Mouse (Mus musculus): ENCODE results near the gene Nufip1. TPM values are rescaled to one million over a fixed set of nuclear protein-coding genes. Genes with fewer than 3 reads are reported as not detected.

Nufip1 gene
- total and polyA plus RNA-seq, 2 experiments from 2014 or later, result 6.0 to 6.5 TPM

DNA sequence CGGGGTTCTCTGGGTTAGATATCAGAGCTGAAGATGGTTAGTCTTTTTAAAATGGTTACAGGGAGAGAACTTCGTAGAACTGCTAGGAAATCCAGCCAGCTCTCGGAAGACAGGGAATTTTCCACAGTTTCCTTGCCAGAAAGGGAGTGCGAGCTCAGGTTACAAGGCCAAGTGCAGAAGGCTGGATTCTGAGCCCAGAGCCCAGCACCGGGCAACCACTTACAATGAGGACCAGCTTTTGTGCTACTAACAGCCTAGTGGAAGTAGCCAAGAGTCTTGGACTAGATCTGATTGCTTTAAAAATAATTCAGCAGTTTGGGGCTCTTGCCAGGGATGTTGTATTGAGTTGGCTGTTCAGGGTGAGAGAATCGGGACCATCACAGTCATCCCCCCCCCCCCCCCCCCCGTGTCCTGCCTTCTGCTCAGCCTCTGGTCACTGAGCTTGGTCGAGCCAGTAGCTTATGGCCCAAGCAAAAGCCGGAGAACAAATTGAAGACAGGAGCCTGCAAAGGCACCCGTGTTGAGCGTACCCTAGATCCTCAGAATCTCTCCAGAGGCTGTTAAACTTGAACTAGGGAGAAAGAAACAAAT, 59.3 kb downstream of the Nufip1 start:
- H3K9ac ChIP-seq (replicated peaks; ENCODE audit: low read depth, low read length), result no peak overlapping the region
- H3K9me3 ChIP-seq (replicated peaks; ENCODE audit: control insufficient read depth, low read length), result no peaks in the 10 kb centered on the region
- no peak overlapping the region for H3K4me3 ChIP-seq (ENCODE audit: low read depth, low read length)
- no peak overlapping the region for H3K27ac ChIP-seq (ENCODE audit: low read depth)
- DNase-seq (ENCODE audit: low spot score) (no peak), ATAC-seq (ENCODE audit: insufficient read depth, low read depth) (no peak)
- H3K4me1 ChIP-seq (ENCODE audit: control insufficient read depth, insufficient read depth), result no peaks in the 10 kb centered on the region
- 0 out of 2 replicates have a peak, but pooled peaks cover 1% of the 10 kb centered on the region for H3K27me3 ChIP-seq (ENCODE audit: control insufficient read depth, insufficient read depth, low read length)
- no peak overlapping the region for H3K4me2 ChIP-seq (ENCODE audit: low read depth, low read length)
- no peaks in the 10 kb centered on the region for H3K36me3 ChIP-seq (replicated peaks; ENCODE audit: control insufficient read depth, insufficient read depth, low read length)
- TF ChIP-seq EP300 (IDR thresholded peaks at IDR 0.05; ENCODE audit: low read depth) (no peak), CTCF (IDR thresholded peaks at IDR 0.05; ENCODE audit: low read depth) (no peak)
- WGBS, result 59% methylated on average over 11 of the region's 11 CpGs

DNA sequence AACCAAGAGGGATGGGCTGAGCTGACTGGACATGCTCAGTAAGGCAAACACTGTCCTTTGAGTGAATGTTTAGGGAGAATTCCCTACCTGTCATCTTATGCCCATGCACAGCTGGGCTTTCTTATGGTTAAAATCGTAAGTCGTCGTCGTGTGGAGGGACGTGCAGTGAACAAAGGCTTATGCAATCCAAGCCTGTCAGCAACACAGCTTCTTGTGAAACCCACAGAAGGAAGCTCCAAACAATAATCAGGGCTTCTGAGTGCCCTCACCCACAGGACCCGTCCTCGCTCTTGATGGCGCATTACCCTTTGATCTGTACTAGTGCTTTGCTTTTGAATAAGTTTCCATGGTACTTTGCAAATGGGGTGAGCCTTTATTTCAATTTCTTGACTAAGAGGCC, 60.6 kb downstream of the Nufip1 start:
- Histone ChIP-seq H3K27ac (ENCODE audit: low read depth) (no peak overlapping the region), H3K27me3 (ENCODE audit: control insufficient read depth, insufficient read depth, low read length) (no peaks in the 10 kb centered on the region), H3K36me3 (replicated peaks; ENCODE audit: control insufficient read depth, insufficient read depth, low read length) (no peaks in the 10 kb centered on the region), H3K4me1 (ENCODE audit: control insufficient read depth, insufficient read depth) (no peaks in the 10 kb centered on the region), H3K9me3 (replicated peaks; ENCODE audit: control insufficient read depth, low read length) (no peaks in the 10 kb centered on the region), H3K4me3 (ENCODE audit: low read depth, low read length) (no peak overlapping the region), H3K4me2 (ENCODE audit: low read depth, low read length) (no peak overlapping the region), H3K9ac (replicated peaks; ENCODE audit: low read depth, low read length) (no peak overlapping the region)
- 76% methylated on average over 8 of the region's 8 CpGs for WGBS
- TF ChIP-seq CTCF (IDR thresholded peaks at IDR 0.05; ENCODE audit: low read depth), result no peak
- TF ChIP-seq EP300 (IDR thresholded peaks at IDR 0.05; ENCODE audit: low read depth), result no peak
- ATAC-seq (ENCODE audit: insufficient read depth, low read depth) (no peak), DNase-seq (ENCODE audit: low spot score) (no peak)

DNA sequence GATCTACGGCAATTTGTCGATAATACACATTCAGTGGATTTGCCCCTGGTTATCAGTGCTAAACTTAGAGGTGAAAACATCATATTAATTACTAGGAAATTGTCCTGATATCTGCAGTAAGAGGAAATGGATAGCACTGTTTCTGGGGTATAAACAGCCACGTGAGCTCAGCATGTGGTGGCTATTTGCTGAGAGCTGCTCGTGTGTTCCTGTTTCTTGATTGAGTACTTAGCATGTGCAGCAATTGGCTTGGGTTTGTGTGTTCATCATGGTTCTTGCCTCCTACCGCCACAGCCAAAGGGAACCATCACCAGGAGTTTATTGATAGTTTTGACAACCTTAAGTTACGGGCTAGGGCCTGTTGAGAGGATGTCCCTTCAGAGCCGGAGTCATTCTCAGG, 63.6 kb downstream of the Nufip1 start:
- Histone ChIP-seq H3K4me2 (ENCODE audit: low read depth, low read length) (no peak overlapping the region), H3K27ac (ENCODE audit: low read depth) (no peak overlapping the region), H3K36me3 (replicated peaks; ENCODE audit: control insufficient read depth, insufficient read depth, low read length) (no peaks in the 10 kb centered on the region), H3K9me3 (replicated peaks; ENCODE audit: control insufficient read depth, low read length) (no peaks in the 10 kb centered on the region), H3K9ac (replicated peaks; ENCODE audit: low read depth, low read length) (no peak overlapping the region), H3K4me3 (ENCODE audit: low read depth, low read length) (no peak overlapping the region), H3K4me1 (ENCODE audit: control insufficient read depth, insufficient read depth) (no peaks in the 10 kb centered on the region), H3K27me3 (ENCODE audit: control insufficient read depth, insufficient read depth, low read length) (no peaks in the 10 kb centered on the region)
- no peak for TF ChIP-seq EP300 (IDR thresholded peaks at IDR 0.05; ENCODE audit: low read depth)
- TF ChIP-seq CTCF (IDR thresholded peaks at IDR 0.05; ENCODE audit: low read depth), result no peak
- WGBS, result 83% methylated on average over 7 of the region's 7 CpGs
- DNase-seq (ENCODE audit: low spot score) (no peak), ATAC-seq (ENCODE audit: insufficient read depth, low read depth) (no peak)

DNA sequence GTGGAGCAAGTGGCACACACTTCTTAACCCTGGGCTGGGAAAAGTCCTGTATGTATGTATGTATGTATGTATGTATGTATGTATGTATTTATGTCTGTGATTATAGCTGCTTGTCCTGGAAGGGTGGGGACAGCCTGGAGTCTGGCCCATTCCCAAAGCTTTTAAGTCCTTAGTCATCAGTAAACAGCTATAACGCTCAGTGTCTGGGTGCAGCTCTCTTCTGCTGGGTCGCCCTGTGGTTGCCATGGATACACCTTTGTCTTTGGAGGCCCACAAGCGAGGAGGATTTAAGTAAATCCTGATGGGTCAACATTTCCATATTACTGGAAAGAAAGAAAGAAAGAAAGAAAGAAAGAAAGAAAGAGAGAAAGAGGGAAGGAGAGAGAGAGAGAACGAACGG, 65.1 kb downstream of the Nufip1 start:
- 58% methylated on average over 5 of the region's 5 CpGs for WGBS
- H3K4me2 ChIP-seq (ENCODE audit: low read depth, low read length), result no peak overlapping the region

DNA sequence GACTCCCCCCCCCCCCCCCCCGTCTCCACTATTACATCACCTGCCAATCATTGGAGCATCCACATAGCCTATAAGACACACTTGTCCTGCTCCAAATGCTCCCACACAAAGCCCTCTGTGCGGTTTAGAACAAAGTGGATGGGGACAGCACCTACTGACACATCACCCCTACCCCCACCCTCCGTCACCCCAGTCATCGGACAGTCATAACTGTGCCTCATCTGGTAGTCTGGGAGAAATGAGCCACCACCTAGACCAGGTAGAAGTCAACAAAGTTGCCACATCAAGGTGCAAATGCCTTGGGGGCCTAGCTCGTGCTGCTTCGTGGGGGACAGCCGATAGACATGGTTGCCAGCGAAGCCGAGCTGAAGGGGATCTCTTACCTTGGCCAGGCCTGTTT, 66.5 kb downstream of the Nufip1 start:
- H3K36me3 ChIP-seq (replicated peaks; ENCODE audit: control insufficient read depth, insufficient read depth, low read length), result no peaks in the 10 kb centered on the region
- H3K9me3 ChIP-seq (replicated peaks; ENCODE audit: control insufficient read depth, low read length), result no peaks in the 10 kb centered on the region
- H3K27ac ChIP-seq (ENCODE audit: low read depth), result no peak overlapping the region
- ATAC-seq (ENCODE audit: insufficient read depth, low read depth), result no peak
- H3K9ac ChIP-seq (replicated peaks; ENCODE audit: low read depth, low read length), result no peak overlapping the region
- no peak overlapping the region for H3K4me3 ChIP-seq (ENCODE audit: low read depth, low read length)
- WGBS, result 91% methylated on average over 9 of the region's 9 CpGs
- no peaks in the 10 kb centered on the region for H3K27me3 ChIP-seq (ENCODE audit: control insufficient read depth, insufficient read depth, low read length)
- no peak overlapping the region for H3K4me2 ChIP-seq (ENCODE audit: low read depth, low read length)
- TF ChIP-seq CTCF (IDR thresholded peaks at IDR 0.05; ENCODE audit: low read depth) (no peak), EP300 (IDR thresholded peaks at IDR 0.05; ENCODE audit: low read depth) (no peak)
- no peak for DNase-seq (ENCODE audit: low spot score)
- no peaks in the 10 kb centered on the region for H3K4me1 ChIP-seq (ENCODE audit: control insufficient read depth, insufficient read depth)

More for the DNA sequence above, 65.1 kb downstream of the Nufip1 start:
- Histone ChIP-seq H3K27me3 (ENCODE audit: control insufficient read depth, insufficient read depth, low read length) (no peaks in the 10 kb centered on the region), H3K4me1 (ENCODE audit: control insufficient read depth, insufficient read depth) (no peaks in the 10 kb centered on the region), H3K9me3 (replicated peaks; ENCODE audit: control insufficient read depth, low read length) (no peaks in the 10 kb centered on the region), H3K36me3 (replicated peaks; ENCODE audit: control insufficient read depth, insufficient read depth, low read length) (no peaks in the 10 kb centered on the region), H3K27ac (ENCODE audit: low read depth) (no peak overlapping the region), H3K9ac (replicated peaks; ENCODE audit: low read depth, low read length) (no peak overlapping the region), H3K4me3 (ENCODE audit: low read depth, low read length) (no peak overlapping the region)
- ATAC-seq (ENCODE audit: insufficient read depth, low read depth), result no peak
- TF ChIP-seq EP300 (IDR thresholded peaks at IDR 0.05; ENCODE audit: low read depth) (no peak), CTCF (IDR thresholded peaks at IDR 0.05; ENCODE audit: low read depth) (no peak)
- no peak for DNase-seq (ENCODE audit: low spot score)

DNA sequence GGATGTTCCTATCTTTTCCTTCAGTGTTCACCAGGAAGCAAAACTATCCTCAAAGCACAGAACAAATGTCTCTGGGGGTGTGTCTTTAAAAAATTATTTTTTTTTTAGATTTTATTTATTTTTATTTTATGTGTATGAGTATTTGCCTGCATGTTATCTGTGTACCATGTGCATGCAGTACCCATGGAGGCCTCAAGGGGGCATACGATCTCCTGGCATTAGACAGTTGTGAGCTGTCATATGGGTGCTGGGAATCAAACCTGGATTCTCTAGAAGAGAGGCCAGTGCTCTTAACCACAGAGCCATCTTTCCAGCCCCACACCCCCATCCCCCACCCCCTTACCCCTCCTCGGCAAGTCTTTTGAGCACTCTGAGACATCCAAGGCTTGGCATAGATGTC, 67.8 kb downstream of the Nufip1 start:
- ATAC-seq (ENCODE audit: insufficient read depth, low read depth), result no peak
- H3K4me1 ChIP-seq (ENCODE audit: control insufficient read depth, insufficient read depth), result no peaks in the 10 kb centered on the region
- H3K4me3 ChIP-seq (ENCODE audit: low read depth, low read length), result no peak overlapping the region
- DNase-seq (ENCODE audit: low spot score), result no peak
- H3K27ac ChIP-seq (ENCODE audit: low read depth), result no peak overlapping the region
- no peak for TF ChIP-seq CTCF (IDR thresholded peaks at IDR 0.05; ENCODE audit: low read depth)
- TF ChIP-seq EP300 (IDR thresholded peaks at IDR 0.05; ENCODE audit: low read depth), result no peak
- H3K27me3 ChIP-seq (ENCODE audit: control insufficient read depth, insufficient read depth, low read length), result no peaks in the 10 kb centered on the region
- no peaks in the 10 kb centered on the region for H3K36me3 ChIP-seq (replicated peaks; ENCODE audit: control insufficient read depth, insufficient read depth, low read length)
- no peaks in the 10 kb centered on the region for H3K9me3 ChIP-seq (replicated peaks; ENCODE audit: control insufficient read depth, low read length)
- no peak overlapping the region for H3K4me2 ChIP-seq (ENCODE audit: low read depth, low read length)
- no peak overlapping the region for H3K9ac ChIP-seq (replicated peaks; ENCODE audit: low read depth, low read length)
- WGBS, result 86% methylated on average over 2 of the region's 2 CpGs

Measured in heart, postnatal 0 days (tissue).